Mouse (Mus musculus): Measurements from ENCODE around the gene D930007J09Rik.

The D930007J09Rik gene

GRCm38 (mm10) chr13:32819241-32819640, 16.6 kb upstream of the D930007J09Rik start:
- DNase-seq, result no peak

GRCm38 (mm10) chr13:32807624-32808023, 5.0 kb upstream of the D930007J09Rik start:
- no peak for DNase-seq

GRCm38 (mm10) chr13:32806820-32807219, 4.2 kb upstream of the D930007J09Rik start:
- DNase-seq, result no peak

- DNase-seq, result no peak
Observed at GRCm38 (mm10) chr13:32803701-32804345, 1.2 kb upstream of the D930007J09Rik start.

- peak; percentile 99 for DNase-seq
Observed at GRCm38 (mm10) chr13:32801693-32802221, 892 bp downstream of the D930007J09Rik start, which contains the start of gene Wrnip1. Gene Wrnip1 (plus strand): TSS chr13:32802038.

- DNase-seq, result peak; percentile 11 to 32
Observed at GRCm38 (mm10) chr13:32800859-32801258, 1.8 kb downstream of the D930007J09Rik start.

- no peak for DNase-seq
Observed at GRCm38 (mm10) chr13:32799131-32799530, 3.5 kb downstream of the D930007J09Rik start.

GRCm38 (mm10) chr13:32797085-32797484, 5.6 kb downstream of the D930007J09Rik start:
- DNase-seq, result no peak

- no peak for DNase-seq
Observed at GRCm38 (mm10) chr13:32795166-32795565, 7.5 kb downstream of the D930007J09Rik start.

GRCm38 (mm10) chr13:32794619-32795018, 8.0 kb downstream of the D930007J09Rik start:
- no peak for DNase-seq

- DNase-seq, result no peak
Observed at GRCm38 (mm10) chr13:32789781-32790180, 12.9 kb downstream of the D930007J09Rik start.

GRCm38 (mm10) chr13:32787584-32787983, 15.1 kb downstream of the D930007J09Rik start:
- DNase-seq, result no peak

GRCm38 (mm10) chr13:32783816-32784215, 18.8 kb downstream of the D930007J09Rik start, which contains the start of gene Mylk4:
Gene Mylk4 (minus strand): TSS chr13:32783954.
- no peak for DNase-seq

GRCm38 (mm10) chr13:32783055-32783454, 19.6 kb downstream of the D930007J09Rik start:
- no peak for DNase-seq

- DNase-seq, result no peak
Observed at GRCm38 (mm10) chr13:32778861-32779260, 23.8 kb downstream of the D930007J09Rik start.

GRCm38 (mm10) chr13:32776350-32776749, 26.3 kb downstream of the D930007J09Rik start:
- DNase-seq, result no peak

GRCm38 (mm10) chr13:32775889-32776288, 26.8 kb downstream of the D930007J09Rik start:
- no peak for DNase-seq

GRCm38 (mm10) chr13:32769960-32770359, 32.7 kb downstream of the D930007J09Rik start:
- no peak for DNase-seq

- peak in 1 of 2 experiments; percentile 9 for DNase-seq
Observed at GRCm38 (mm10) chr13:32768104-32768503, 34.5 kb downstream of the D930007J09Rik start.

GRCm38 (mm10) chr13:32764448-32764847, 38.2 kb downstream of the D930007J09Rik start:
- DNase-seq, result peak in 1 of 2 experiments; percentile 14

- DNase-seq, result peak; percentile 14 to 27
Observed at GRCm38 (mm10) chr13:32763141-32763540, 39.5 kb downstream of the D930007J09Rik start.

GRCm38 (mm10) chr13:32760795-32761194, 41.9 kb downstream of the D930007J09Rik start:
- DNase-seq, result no peak

- no peak for DNase-seq
Observed at GRCm38 (mm10) chr13:32759036-32759435, 43.6 kb downstream of the D930007J09Rik start.
